Mouse (Mus musculus) embryonic facial prominence, embryonic 11.5 days (tissue): ENCODE results near the gene Ccdc73. TPM values are rescaled to one million over a fixed set of nuclear protein-coding genes. Genes with fewer than 3 reads are reported as not detected.

Experiments
- ATAC-seq: fragments of 200-750 bp; cut with Nextera tagmentation; replicated peaks from 2 replicates; pipeline ENCODE4 v1.8.0; 2017; ENCODE audit warnings: low read depth; ENCODE audit not compliant: insufficient number of reproducible peaks, low FRiP score, low TSS enrichment
- DNase-seq: peaks from one replicate; pipeline ENCODE4 v3.0.0-alpha.2; 2015; ENCODE audit warnings: low spot score
- H3K27ac ChIP-seq: fragments of 300-500 bp; sonication (generic); replicated peaks from 2 replicates; pipeline ENCODE4 v1.5.1; 2014; ENCODE audit warnings: mild to moderate bottlenecking, low read depth, low read length, control low read depth
- H3K27me3 ChIP-seq: fragments of 300-500 bp; sonication (generic); 2 replicates; pipeline ENCODE4 v1.6.1; 2014; ENCODE audit warnings: mild to moderate bottlenecking, low read length, moderate library complexity, mixed read lengths; ENCODE audit not compliant: control insufficient read depth, insufficient read depth
- H3K36me3 ChIP-seq: fragments of 300-500 bp; sonication (generic); replicated peaks from 2 replicates; pipeline ENCODE4 v1.6.1; 2014; ENCODE audit warnings: low read depth, mild to moderate bottlenecking, low read length, moderate library complexity, mixed read lengths; ENCODE audit not compliant: control insufficient read depth, insufficient read depth
- H3K4me1 ChIP-seq: fragments of 300-500 bp; sonication (generic); 2 replicates; pipeline ENCODE4 v1.6.1; 2014; ENCODE audit warnings: low read length, mixed read lengths; ENCODE audit not compliant: control insufficient read depth, insufficient read depth
- H3K4me2 ChIP-seq: fragments of 300-500 bp; sonication (generic); 2 replicates; pipeline ENCODE4 v1.6.1; 2014; ENCODE audit warnings: low read depth, mild to moderate bottlenecking, control low read depth, low read length, moderate library complexity
- H3K4me3 ChIP-seq: fragments of 300-500 bp; sonication (generic); 2 replicates; pipeline ENCODE4 v1.5.1; 2014; ENCODE audit warnings: low read depth, low read length, control low read depth
- H3K9ac ChIP-seq: fragments of 300-500 bp; sonication (generic); replicated peaks from 2 replicates; pipeline ENCODE4 v1.6.1; 2014; ENCODE audit warnings: mild to moderate bottlenecking, control low read depth, low read length
- H3K9me3 ChIP-seq: fragments of 300-500 bp; sonication (generic); replicated peaks from 2 replicates; pipeline ENCODE4 v1.6.1; 2016; ENCODE audit warnings: mild to moderate bottlenecking, low read length, inconsistent platforms, mixed read lengths; ENCODE audit not compliant: control insufficient read depth
- WGBS: fragments of 180-500 bp; shearing (Covaris S2); extraction: QIAGEN DNeasy Blood & Tissue Kit; methylation state at CpG from one replicate; pipeline ENCODE4 v1.1.7; 2014; 5-methylcytosine and 5-hydroxymethylcytosine counted together
- polyA plus RNA-seq: library from polyadenylated mRNA; unstranded; fragments of >200 nt; fragmentation: Nextera tagmentation; extraction: Ambion mirVana; gene quantifications from 2 replicates; pipeline ENCODE4 v1.2.1, GENCODE M21; 2014

Gene Ccdc73
- polyA plus RNA-seq, 1 experiment from 2014 or later, result 6.7 TPM

- H3K9me3 ChIP-seq, result no peaks in the 10 kb centered on the region
- no peaks in the 10 kb centered on the region for H3K36me3 ChIP-seq
- no peak overlapping the region for H3K4me2 ChIP-seq
- DNase-seq, result peak; percentile 58
- H3K27me3 ChIP-seq, result no peaks in the 10 kb centered on the region
- H3K4me1 ChIP-seq, result no peaks in the 10 kb centered on the region; the same call in 1 of the 2 replicates
- H3K27ac ChIP-seq, result no peak overlapping the region
- H3K9ac ChIP-seq, result no peak overlapping the region
- no peak overlapping the region for H3K4me3 ChIP-seq
- ATAC-seq, result no peak
- 44% methylated on average over 2 of the region's 2 CpGs for WGBS
These were observed 20.0 kb upstream of the Ccdc73 start for GRCm38 (mm10) chr2:104847645-104848044.

- no peak for ATAC-seq
- Histone ChIP-seq H3K4me2 (peak overlapping the region; percentile 95), H3K9ac (no peak overlapping the region), H3K27ac (no peak overlapping the region), H3K36me3 (no peaks in the 10 kb centered on the region), H3K4me3 (peak overlapping the region; percentile 49), H3K9me3 (no peaks in the 10 kb centered on the region), H3K4me1 (no peaks in the 10 kb centered on the region; the same call in 1 of the 2 replicates), H3K27me3 (no peaks in the 10 kb centered on the region)
- 25% methylated on average over 16 of the region's 16 CpGs for WGBS
- no peak for DNase-seq
These were observed 19.1 kb upstream of the Ccdc73 start for GRCm38 (mm10) chr2:104848235-104849161.

- ATAC-seq (peak; percentile 70), DNase-seq (peak; percentile 66)
- Histone ChIP-seq H3K9ac (peak within 1 kb of the TSS; percentile 30; the same call in 1 of the 2 replicates), H3K27ac (no peak within 1 kb of the TSS), H3K27me3 (no peaks in the 10 kb centered on the region), H3K36me3 (no peaks in the 10 kb centered on the region), H3K9me3 (no peaks in the 10 kb centered on the region), H3K4me3 (peak within 1 kb of the TSS; percentile 49), H3K4me2 (peak within 1 kb of the TSS; percentile 95), H3K4me1 (no peaks in the 10 kb centered on the region; the same call in 1 of the 2 replicates)
- under 1% methylated on average over 59 of the region's 62 CpGs for whole genome bisulfite sequencing
These were observed 18.2 kb upstream of the Ccdc73 start, which contains the start of gene Prrg4 for GRCm38 (mm10) chr2:104849276-104849990. TSS of gene Prrg4 (minus strand) at chr2:104849876.

- peak overlapping the region; percentile 49 for H3K4me3 ChIP-seq
- H3K9me3 ChIP-seq, result no peaks in the 10 kb centered on the region
- H3K27ac ChIP-seq, result no peak overlapping the region
- H3K4me1 ChIP-seq, result no peaks in the 10 kb centered on the region; the same call in 1 of the 2 replicates
- no peaks in the 10 kb centered on the region for H3K36me3 ChIP-seq
- DNase-seq (no peak), ATAC-seq (no peak)
- peak overlapping the region; percentile 95 for H3K4me2 ChIP-seq
- 74% methylated on average over 3 of the region's 3 CpGs for WGBS
- no peak overlapping the region for H3K9ac ChIP-seq
- H3K27me3 ChIP-seq, result no peaks in the 10 kb centered on the region
These were observed 17.6 kb upstream of the Ccdc73 start for GRCm38 (mm10) chr2:104849991-104850359.

- no peak for ATAC-seq
- Histone ChIP-seq H3K4me2 (no peak overlapping the region), H3K9me3 (no peaks in the 10 kb centered on the region), H3K27ac (no peak overlapping the region), H3K9ac (no peak overlapping the region), H3K4me1 (no peaks in the 10 kb centered on the region; the same call in 1 of the 2 replicates), H3K27me3 (no peaks in the 10 kb centered on the region), H3K4me3 (no peak overlapping the region), H3K36me3 (no peaks in the 10 kb centered on the region)
- DNase-seq, result peak; percentile 47
- 13% methylated on average over 5 of the region's 5 CpGs for WGBS
These were observed 15.9 kb upstream of the Ccdc73 start for GRCm38 (mm10) chr2:104851686-104852085.

GRCm38 (mm10) chr2:104852546-104852945 is 15.1 kb upstream of the Ccdc73 start:
- Histone ChIP-seq H3K4me3 (no peak overlapping the region), H3K4me1 (no peaks in the 10 kb centered on the region), H3K27me3 (no peaks in the 10 kb centered on the region), H3K27ac (no peak overlapping the region), H3K9me3 (no peaks in the 10 kb centered on the region), H3K36me3 (no peaks in the 10 kb centered on the region), H3K9ac (no peak overlapping the region), H3K4me2 (no peak overlapping the region)
- DNase-seq, result no peak
- WGBS, result 91% methylated on average over 7 of the region's 7 CpGs
- no peak for ATAC-seq

GRCm38 (mm10) chr2:104854836-104855235 is 12.8 kb upstream of the Ccdc73 start:
- Histone ChIP-seq H3K4me1 (no peaks in the 10 kb centered on the region), H3K9ac (no peak overlapping the region), H3K4me3 (no peak overlapping the region), H3K27me3 (no peaks in the 10 kb centered on the region), H3K9me3 (no peaks in the 10 kb centered on the region), H3K36me3 (no peaks in the 10 kb centered on the region), H3K4me2 (no peak overlapping the region), H3K27ac (no peak overlapping the region)
- 60% methylated on average over 1 of the region's 1 CpGs for WGBS
- ATAC-seq (no peak), DNase-seq (no peak)

- H3K9me3 ChIP-seq, result no peaks in the 10 kb centered on the region
- no peaks in the 10 kb centered on the region for H3K4me1 ChIP-seq
- H3K27me3 ChIP-seq, result no peaks in the 10 kb centered on the region
- H3K9ac ChIP-seq, result no peak overlapping the region
- no peak overlapping the region for H3K27ac ChIP-seq
- no peak overlapping the region for H3K4me3 ChIP-seq
- ATAC-seq (no peak), DNase-seq (no peak)
- no peaks in the 10 kb centered on the region for H3K36me3 ChIP-seq
- WGBS, result 31% methylated on average over 3 of the region's 3 CpGs
- H3K4me2 ChIP-seq, result no peak overlapping the region
These were observed 11.9 kb upstream of the Ccdc73 start for GRCm38 (mm10) chr2:104855732-104856131.
